In the genomic region with DNA sequence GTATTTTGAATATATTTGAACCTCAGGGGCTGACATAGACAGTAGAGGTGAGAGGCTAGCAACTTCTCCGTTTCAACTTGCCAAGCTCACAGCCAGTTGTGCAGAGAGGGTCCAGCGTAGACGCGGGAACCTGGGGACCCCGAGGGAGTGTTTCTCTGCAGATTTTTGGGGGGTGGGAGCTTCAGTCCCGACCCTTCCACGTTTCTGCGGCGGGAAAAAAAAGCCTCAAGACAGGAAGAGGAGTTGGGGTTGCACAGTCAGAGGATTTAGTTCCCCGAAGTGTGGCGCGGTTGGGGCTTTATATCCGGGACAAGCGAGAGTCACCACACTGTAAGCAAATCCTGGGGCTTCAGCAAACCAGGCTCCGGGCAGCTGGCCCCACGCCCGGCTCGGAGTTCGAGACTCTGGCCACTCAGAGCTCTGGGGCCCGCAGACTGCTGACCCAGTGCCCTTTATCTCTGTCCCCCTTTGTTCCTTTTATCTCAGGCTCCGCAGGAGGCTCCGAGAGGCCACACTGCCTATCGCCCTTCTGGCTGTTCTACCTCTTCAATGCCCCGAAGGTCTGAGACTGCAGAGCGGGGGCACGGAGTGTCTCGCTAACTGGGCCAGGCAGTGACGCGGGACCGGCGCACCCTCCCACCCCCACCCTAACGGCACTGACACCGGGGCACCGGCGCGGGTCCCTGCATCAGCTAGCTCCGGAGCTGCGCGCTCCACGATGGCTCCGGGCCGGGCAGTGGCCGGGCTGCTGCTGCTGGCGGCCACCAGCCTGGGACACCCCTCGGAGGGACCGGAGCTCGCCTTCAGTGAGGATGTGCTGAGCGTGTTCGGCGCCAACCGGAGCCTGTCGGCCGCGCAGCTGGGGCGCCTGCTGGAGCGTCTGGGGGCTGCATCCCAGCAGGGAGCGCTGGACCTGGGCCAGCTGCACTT, we compare ENCODE assay signal across 8 mouse cellular contexts. TPM values are rescaled to one million over a fixed set of nuclear protein-coding genes. Genes with fewer than 3 reads are reported as not detected.
DNase-seq lines count a peak whose midpoint lies in the region; ATAC-seq and TF ChIP-seq lines count a peak whose summit lies in the region.

No protein-coding gene starts in this region.

- peak; percentile 17 to 37 for DNase-seq in urinary bladder, adult 18-20 months (ENCODE audit: low spot score in 2 of 2)
- no peak for DNase-seq in urinary bladder, postnatal 10 days (ENCODE audit: low spot score)
- DNase-seq in heart, adult 2 months, result peak; percentile 67
- peak; percentile 65 for DNase-seq in kidney, adult 2 months
- peak; percentile 54 to 60 for DNase-seq in spleen, postnatal 36 days (ENCODE audit: low spot score in 2 of 2)

- peak overlapping the region; percentile 61 for H3K9ac ChIP-seq in embryonic facial prominence, embryonic 12.5 days
- peak overlapping the region; percentile 62 for H3K9ac ChIP-seq in heart, adult 2 months (ENCODE audit: low read depth, low read length)
- H3K9ac ChIP-seq in limb, embryonic 15.5 days, result peak overlapping the region; percentile 44
- H3K9ac ChIP-seq in midbrain, embryonic 16.5 days (ENCODE audit: low read depth, low read length), result peak overlapping the region; percentile 70

- intact Hi-C loops in heart, adult 2 months (cut with DNase I), result no loop called here

- H3K4me3 ChIP-seq in embryonic facial prominence, embryonic 12.5 days, result peak overlapping the region; percentile 63
- H3K4me3 ChIP-seq in heart, adult 2 months, result peak overlapping the region; percentile 65
- peak overlapping the region; percentile 48 for H3K4me3 ChIP-seq in kidney, adult 2 months (ENCODE audit: insufficient read depth, low read depth, low read length)
- peak overlapping the region; percentile 58 for H3K4me3 ChIP-seq in limb, embryonic 15.5 days
- H3K4me3 ChIP-seq in midbrain, embryonic 16.5 days (ENCODE audit: low read depth, low read length), result peak overlapping the region; percentile 66

- no peaks in the 10 kb centered on the region for H3K27me3 ChIP-seq in embryonic facial prominence, embryonic 12.5 days
- H3K27me3 ChIP-seq in heart, adult 2 months (ENCODE audit: control insufficient read depth, insufficient read depth, low read length), result no peaks in the 10 kb centered on the region; the same call in 1 of the 2 replicates
- H3K27me3 ChIP-seq in kidney, adult 2 months (replicated peaks; ENCODE audit: control insufficient read depth, insufficient read depth, low read length), result no peaks in the 10 kb centered on the region
- H3K27me3 ChIP-seq in limb, embryonic 15.5 days, result no peaks in the 10 kb centered on the region
- H3K27me3 ChIP-seq in midbrain, embryonic 16.5 days (ENCODE audit: control insufficient read depth, insufficient read depth, low read depth, low read length), result peaks cover 3% of the 10 kb centered on the region; the same call in 1 of the 2 replicates

- peak overlapping the region; percentile 69 for H3K27ac ChIP-seq in embryonic facial prominence, embryonic 12.5 days
- H3K27ac ChIP-seq in heart, adult 2 months, result peak overlapping the region; percentile 49; the same call in 1 of the 2 replicates
- peak overlapping the region; percentile 6; the same call in 1 of the 2 replicates for H3K27ac ChIP-seq in kidney, adult 2 months (ENCODE audit: insufficient read depth, low read depth, low read length)
- H3K27ac ChIP-seq in limb, embryonic 15.5 days, result no peak overlapping the region
- peak overlapping the region; percentile 47 for H3K27ac ChIP-seq in midbrain, embryonic 16.5 days (ENCODE audit: low read length)

- ATAC-seq in embryonic facial prominence, embryonic 12.5 days (ENCODE audit: insufficient number of reproducible peaks, insufficient read depth, low FRiP score, low TSS enrichment), result peak; percentile 78
- ATAC-seq in limb, embryonic 15.5 days (ENCODE audit: insufficient number of reproducible peaks, low FRiP score, low TSS enrichment, low read depth), result peak; percentile 66; the same call in 1 of the 2 replicates
- ATAC-seq in midbrain, embryonic 16.5 days, result peak; percentile 88

- TF ChIP-seq POLR2A in heart, adult 2 months (IDR thresholded peaks at IDR 0.05; ENCODE audit: insufficient read depth, low read depth, low read length), result no peak
- TF ChIP-seq POLR2A in kidney, adult 2 months (IDR thresholded peaks at IDR 0.05; ENCODE audit: low read depth, low read length), result no peak

- no peaks in the 10 kb centered on the region for H3K36me3 ChIP-seq in embryonic facial prominence, embryonic 12.5 days
- no peaks in the 10 kb centered on the region for H3K36me3 ChIP-seq in heart, adult 2 months (ENCODE audit: control insufficient read depth, insufficient read depth, low read length)
- no peaks in the 10 kb centered on the region for H3K36me3 ChIP-seq in kidney, adult 2 months (ENCODE audit: control insufficient read depth, insufficient read depth, low read length)
- no peaks in the 10 kb centered on the region for H3K36me3 ChIP-seq in limb, embryonic 15.5 days
- no peaks in the 10 kb centered on the region for H3K36me3 ChIP-seq in midbrain, embryonic 16.5 days (ENCODE audit: control insufficient read depth, insufficient read depth, low read length)

- peak; percentile 31 for TF ChIP-seq CTCF in heart, adult 2 months (IDR thresholded peaks at IDR 0.05)
- 0 out of 2 replicates have a peak, but pooled peaks have one; percentile 10 for TF ChIP-seq CTCF in kidney, adult 2 months (conservative IDR thresholded peaks at IDR 0.05; ENCODE audit: insufficient read depth, insufficient read length, low read depth, low read length)

- H3K4me2 ChIP-seq in embryonic facial prominence, embryonic 12.5 days (replicated peaks), result peak overlapping the region; percentile 97
- H3K4me2 ChIP-seq in limb, embryonic 15.5 days, result peak overlapping the region; percentile 98
- peak overlapping the region; percentile 98 for H3K4me2 ChIP-seq in midbrain, embryonic 16.5 days (ENCODE audit: low read length)

- WGBS in embryonic facial prominence, embryonic 12.5 days, result under 1% methylated on average over 57 of the region's 57 CpGs
- under 1% methylated on average over 57 of the region's 57 CpGs for WGBS in heart, adult 2 months
- WGBS in kidney, adult 2 months, result under 1% methylated on average over 57 of the region's 57 CpGs
- under 1% methylated on average over 57 of the region's 57 CpGs for WGBS in limb, embryonic 15.5 days
- 0% methylated on average over 51 of the region's 57 CpGs for WGBS in midbrain, embryonic 16.5 days

- no peaks in the 10 kb centered on the region for H3K79me2 ChIP-seq in heart, adult 2 months (replicated peaks; ENCODE audit: control insufficient read depth, insufficient read depth, low read length)

- H3K4me1 ChIP-seq in embryonic facial prominence, embryonic 12.5 days, result peaks cover 4% of the 10 kb centered on the region; the same call in 1 of the 2 replicates
- H3K4me1 ChIP-seq in heart, adult 2 months (ENCODE audit: control insufficient read depth, insufficient read depth, low read length), result no peaks in the 10 kb centered on the region
- H3K4me1 ChIP-seq in kidney, adult 2 months (ENCODE audit: control insufficient read depth, insufficient read depth, low read length), result peaks cover 8% of the 10 kb centered on the region; the same call in 1 of the 2 replicates
- H3K4me1 ChIP-seq in limb, embryonic 15.5 days, result peaks cover 13% of the 10 kb centered on the region
- H3K4me1 ChIP-seq in midbrain, embryonic 16.5 days (ENCODE audit: control insufficient read depth, insufficient read depth, low read length), result peaks cover 16% of the 10 kb centered on the region

- no peak for TF ChIP-seq EP300 in heart, adult 2 months (IDR thresholded peaks at IDR 0.05; ENCODE audit: insufficient read depth, low read depth, low read length)

- H3K9me3 ChIP-seq in embryonic facial prominence, embryonic 12.5 days, result no peaks in the 10 kb centered on the region
- no peaks in the 10 kb centered on the region for H3K9me3 ChIP-seq in limb, embryonic 15.5 days
- no peaks in the 10 kb centered on the region for H3K9me3 ChIP-seq in midbrain, embryonic 16.5 days (replicated peaks; ENCODE audit: control insufficient read depth, low read length, poor library complexity, severe bottlenecking)

RNA-seq across cellular contexts. Expression of gene Slc39a8, which starts 0.9 kb away (rescaled TPM):
- polyA plus RNA-seq in embryonic facial prominence, embryonic 12.5 days (2016; fragmentation: Nextera tagmentation; extraction: Ambion mirVana), result 15.0 and 16.2 TPM in 2 replicates
- total RNA-seq in heart, adult 2 months (2021), result 1 to 10 TPM; 5.3 to 7.1 TPM
- polyA plus RNA-seq in heart, adult 2 months (2012; rRNA removed), result 2.8 and 4.6 TPM in 2 replicates
- polyA plus RNA-seq in kidney, adult 2 months (2012; rRNA removed), result 20.6 and 28.7 TPM in 2 replicates
- polyA plus RNA-seq in limb, embryonic 15.5 days (2015; fragmentation: Nextera tagmentation; extraction: Ambion mirVana), result 6.7 and 6.8 TPM in 2 replicates
- polyA plus RNA-seq in midbrain, embryonic 16.5 days (2015; fragmentation: Nextera tagmentation; extraction: Ambion mirVana), result 10.6 and 10.9 TPM in 2 replicates
